Mouse (Mus musculus): ENCODE results near the gene Dpt.
"Not testable (repeated sequence)": the region's sequence is repeated elsewhere in the genome, so short reads cannot be mapped to it uniquely, and the experiment has no call there.

Gene Dpt

GRCm38 (mm10) chr1:164817331-164817730 lies 20.9 kb downstream of the Dpt start:
- DNase-seq (ENCODE audit: low read depth, low spot score) = no peak

- no peak for DNase-seq (ENCODE audit: low read depth, low spot score)
Measured at GRCm38 (mm10) chr1:164821307-164821706, 24.9 kb downstream of the Dpt start.

- DNase-seq (ENCODE audit: low read depth, low spot score) = no peak
Measured at GRCm38 (mm10) chr1:164821821-164822220, 25.4 kb downstream of the Dpt start.

GRCm38 (mm10) chr1:164822268-164822667 lies 25.8 kb downstream of the Dpt start:
- DNase-seq (ENCODE audit: low read depth, low spot score) = no peak

- no peak for DNase-seq (ENCODE audit: low read depth, low spot score)
Measured at GRCm38 (mm10) chr1:164824896-164825295, 28.5 kb downstream of the Dpt start.

GRCm38 (mm10) chr1:164829881-164830280 lies 33.4 kb downstream of the Dpt start:
- DNase-seq (ENCODE audit: low read depth, low spot score) = no peak

- DNase-seq (ENCODE audit: low read depth, low spot score) = no peak
Measured at GRCm38 (mm10) chr1:164832459-164832858, 36.0 kb downstream of the Dpt start.

- DNase-seq (ENCODE audit: low read depth, low spot score) = no peak
Measured at GRCm38 (mm10) chr1:164848616-164849265, 52.3 kb downstream of the Dpt start.

- not testable (repeated sequence) for DNase-seq (ENCODE audit: low read depth, low spot score)
Measured at GRCm38 (mm10) chr1:164855700-164856099, 59.3 kb downstream of the Dpt start.

GRCm38 (mm10) chr1:164859952-164860351 lies 63.5 kb downstream of the Dpt start:
- DNase-seq (ENCODE audit: low read depth, low spot score) = no peak

- no peak for DNase-seq (ENCODE audit: low read depth, low spot score)
Measured at GRCm38 (mm10) chr1:164860782-164861181, 64.3 kb downstream of the Dpt start.

- DNase-seq (ENCODE audit: low read depth, low spot score) = no peak
Measured at GRCm38 (mm10) chr1:164861501-164861900, 65.1 kb downstream of the Dpt start.

- DNase-seq (ENCODE audit: low read depth, low spot score) = no peak
Measured at GRCm38 (mm10) chr1:164862946-164863883, 66.8 kb downstream of the Dpt start.

- no peak for DNase-seq (ENCODE audit: low read depth, low spot score)
Measured at GRCm38 (mm10) chr1:164864666-164865065, 68.2 kb downstream of the Dpt start.

- DNase-seq (ENCODE audit: low read depth, low spot score) = peak; percentile 82
Measured at GRCm38 (mm10) chr1:164870694-164871093, 74.2 kb downstream of the Dpt start.

Data from ES-CJ7 (cell line).